ENCODE assay signal across 8 mouse cellular contexts in genomic region chr1:118982805-118983211, GRCm38 (mm10).
A peak's percentile ranks its signal among the peaks of the same experiment; 100 is the strongest.
DNase-seq lines count a peak whose midpoint lies in the region; ATAC-seq and TF ChIP-seq lines count a peak whose summit lies in the region.
"Had no signal": no experiment of that assay in that cellular context is flagged by ENCODE, and none has a peak within 500 bp of the region (broad histone marks: within the 10 kb centered on the region; RNA-seq: fewer than 3 reads in every experiment).

No protein-coding gene starts in this region.

- peak; percentile 57 for ATAC-seq in lung, embryonic 16.5 days (ENCODE audit: low read depth)
- ATAC-seq in forebrain, embryonic 12.5 days (ENCODE audit: low FRiP score), result peak; percentile 63
- peak; percentile 28 for ATAC-seq in limb, embryonic 14.5 days (ENCODE audit: low FRiP score, low read depth)

- no peaks in the 10 kb centered on the region for H3K27me3 ChIP-seq in lung, embryonic 16.5 days (ENCODE audit: control insufficient read depth, insufficient read depth, low read depth, low read length)
- H3K27me3 ChIP-seq in forebrain, embryonic 12.5 days, result no peaks in the 10 kb centered on the region; the same call in 1 of the 2 replicates
- H3K27me3 ChIP-seq in limb, embryonic 14.5 days (ENCODE audit: control insufficient read depth, insufficient read depth, low read length), result no peaks in the 10 kb centered on the region
- H3K27me3 ChIP-seq in cerebellum, adult 2 months (ENCODE audit: control insufficient read depth, insufficient read depth, low read length), result no peaks in the 10 kb centered on the region
- H3K27me3 ChIP-seq: liver, embryonic 13.5 days had no signal

- no peaks in the 10 kb centered on the region for H3K9me3 ChIP-seq in lung, embryonic 16.5 days (ENCODE audit: control insufficient read depth, low read length)
- H3K9me3 ChIP-seq in forebrain, embryonic 12.5 days, result no peaks in the 10 kb centered on the region
- no peaks in the 10 kb centered on the region for H3K9me3 ChIP-seq in limb, embryonic 14.5 days (ENCODE audit: control insufficient read depth, low read length)
- H3K9me3 ChIP-seq: liver, embryonic 13.5 days had no signal

- no peaks in the 10 kb centered on the region for H3K36me3 ChIP-seq in lung, embryonic 16.5 days (ENCODE audit: control insufficient read depth, insufficient read depth, low read length)
- H3K36me3 ChIP-seq in forebrain, embryonic 12.5 days (replicated peaks), result 0 out of 2 replicates have a peak, but pooled peaks cover 4% of the 10 kb centered on the region
- H3K36me3 ChIP-seq in limb, embryonic 14.5 days (ENCODE audit: control insufficient read depth, insufficient read depth, low read length), result peaks cover 12% of the 10 kb centered on the region
- H3K36me3 ChIP-seq: liver, embryonic 13.5 days had no signal

- H3K4me3 ChIP-seq in lung, embryonic 16.5 days (ENCODE audit: low read length), result no peak overlapping the region
- H3K4me3 ChIP-seq in lung, adult 2 months (replicated peaks; ENCODE audit: extremely low read depth, low read depth, low read length), result no peak overlapping the region
- no peak overlapping the region for H3K4me3 ChIP-seq in forebrain, embryonic 12.5 days (replicated peaks)
- peak overlapping the region; percentile 14 for H3K4me3 ChIP-seq in limb, embryonic 14.5 days (replicated peaks; ENCODE audit: low read length)
- no peak overlapping the region for H3K4me3 ChIP-seq in cerebellum, adult 2 months (replicated peaks; ENCODE audit: insufficient read depth, low read depth, low read length)
- H3K4me3 ChIP-seq: liver, embryonic 13.5 days had no signal

- DNase-seq in lung, adult 2 months, result no peak
- DNase-seq in limb, embryonic 14.5 days (ENCODE audit: low spot score), result peak; percentile 41
- peak; percentile 21 for DNase-seq in yolk sac, embryonic 10.5 days (ENCODE audit: low spot score)
- DNase-seq in B cell, adult 2 months, result no peak
- no peak for DNase-seq in cerebellum, adult 2 months
- DNase-seq: liver, embryonic 13.5 days had no signal

- H3K27ac ChIP-seq in lung, embryonic 16.5 days (ENCODE audit: low read length), result peak overlapping the region; percentile 93
- H3K27ac ChIP-seq in forebrain, embryonic 12.5 days, result peak overlapping the region; percentile 90
- H3K27ac ChIP-seq in limb, embryonic 14.5 days (replicated peaks; ENCODE audit: low read depth, low read length), result peak overlapping the region; percentile 88
- no peak overlapping the region for H3K27ac ChIP-seq in cerebellum, adult 2 months (ENCODE audit: insufficient read depth, low read length)
- H3K27ac ChIP-seq: liver, embryonic 13.5 days had no signal

- no peak for TF ChIP-seq POLR2A in lung, adult 2 months (IDR thresholded peaks at IDR 0.05; ENCODE audit: borderline replicate concordance, extremely low read depth, low read depth, low read length)
- no peak for TF ChIP-seq POLR2A in limb, embryonic 14.5 days (IDR thresholded peaks at IDR 0.05; ENCODE audit: borderline replicate concordance, extremely low read depth, insufficient read depth, insufficient read length)
- no peak for TF ChIP-seq POLR2A in cerebellum, adult 2 months (IDR thresholded peaks at IDR 0.05; ENCODE audit: borderline replicate concordance, insufficient read depth, low read length)

- WGBS in lung, embryonic 16.5 days, result 7% methylated on average over 5 of the region's 5 CpGs
- whole genome bisulfite sequencing in lung, adult 2 months, result 19% methylated on average over 5 of the region's 5 CpGs
- 1% methylated on average over 5 of the region's 5 CpGs for WGBS in forebrain, embryonic 12.5 days
- 10% methylated on average over 5 of the region's 5 CpGs for WGBS in limb, embryonic 14.5 days
- WGBS in cerebellum, adult 2 months, result 41% methylated on average over 5 of the region's 5 CpGs

- no peak for TF ChIP-seq CTCF in lung, adult 2 months (IDR thresholded peaks at IDR 0.05; ENCODE audit: insufficient read depth, low read length)
- no peak for TF ChIP-seq CTCF in cerebellum, adult 2 months (IDR thresholded peaks at IDR 0.05; ENCODE audit: borderline replicate concordance, insufficient read depth, low read depth, low read length)

- 0 out of 2 replicates have a peak overlapping the region, but pooled peaks have one; percentile 21 for H3K9ac ChIP-seq in lung, embryonic 16.5 days (ENCODE audit: low read length)
- no peak overlapping the region for H3K9ac ChIP-seq in forebrain, embryonic 12.5 days
- no peak overlapping the region for H3K9ac ChIP-seq in limb, embryonic 14.5 days (ENCODE audit: low read depth, low read length, severe bottlenecking)
- H3K9ac ChIP-seq: liver, embryonic 13.5 days had no signal

- peak overlapping the region; percentile 50 for H3K4me2 ChIP-seq in lung, embryonic 16.5 days (ENCODE audit: low read depth, low read length)
- H3K4me2 ChIP-seq in forebrain, embryonic 12.5 days, result peak overlapping the region; percentile 39
- H3K4me2 ChIP-seq in limb, embryonic 14.5 days (replicated peaks; ENCODE audit: low read depth, low read length, severe bottlenecking), result peak overlapping the region; percentile 48
- H3K4me2 ChIP-seq: liver, embryonic 13.5 days had no signal

- peaks cover 31% of the 10 kb centered on the region for H3K4me1 ChIP-seq in lung, embryonic 16.5 days (replicated peaks; ENCODE audit: control insufficient read depth, insufficient read depth, low read length)
- no peaks in the 10 kb centered on the region for H3K4me1 ChIP-seq in lung, adult 2 months (ENCODE audit: control insufficient read depth, insufficient read depth, low read length)
- peaks cover 51% of the 10 kb centered on the region for H3K4me1 ChIP-seq in forebrain, embryonic 12.5 days
- peaks cover 51% of the 10 kb centered on the region for H3K4me1 ChIP-seq in limb, embryonic 14.5 days (ENCODE audit: control insufficient read depth, insufficient read depth, low read length)
- peaks cover 3% of the 10 kb centered on the region; the same call in 1 of the 2 replicates for H3K4me1 ChIP-seq in cerebellum, adult 2 months (ENCODE audit: control insufficient read depth, insufficient read depth, low read length)

Comparison
In these comparisons a context has a peak if more than half of its experiments do, and no peak if none do; other contexts are left out.
1. DNase-seq: peak in limb, embryonic 14.5 days (single experiment) and yolk sac, embryonic 10.5 days (single experiment); none in lung, adult 2 months (single experiment), B cell, adult 2 months (0 of 2) and cerebellum, adult 2 months (0 of 2).
2. Peak in every context shown above with its lines, with median percentiles within 50 percentile points of each other: ATAC-seq and H3K4me2 ChIP-seq.